Mouse (Mus musculus) heart, postnatal 4 days (tissue): ENCODE measurements around the gene Nxt1. TPM values are rescaled to one million over a fixed set of nuclear protein-coding genes. Genes with fewer than 3 reads are reported as not detected.

Experiments
- DNase-seq: peaks from one replicate; pipeline ENCODE4 v3.0.0; 2021
- total RNA-seq, 2 experiments: library from RNA; stranded (reverse); gene quantifications; 2 replicates each; pipeline ENCODE4 v1.2.3; 2021

Gene Nxt1
- total RNA-seq, 2 experiments from 2014 or later: 19.1 to 21.5 TPM

- DNase-seq: no peak
These were observed 17.9 kb downstream of the Nxt1 start for GRCm38 (mm10) chr2:148690291-148690690.

GRCm38 (mm10) chr2:148690781-148691180 lies 18.4 kb downstream of the Nxt1 start:
- no peak for DNase-seq

GRCm38 (mm10) chr2:148698571-148698970 lies 26.2 kb downstream of the Nxt1 start:
- DNase-seq: no peak

GRCm38 (mm10) chr2:148706409-148707201 lies 34.2 kb downstream of the Nxt1 start:
- DNase-seq: no peak

GRCm38 (mm10) chr2:148707202-148707530 lies 34.8 kb downstream of the Nxt1 start:
- DNase-seq: no peak

GRCm38 (mm10) chr2:148712326-148712725 lies 39.9 kb downstream of the Nxt1 start:
- DNase-seq: no peak

- DNase-seq: no peak
These were observed 44.7 kb downstream of the Nxt1 start for GRCm38 (mm10) chr2:148717072-148717471.

- no peak for DNase-seq
These were observed 47.0 kb downstream of the Nxt1 start for GRCm38 (mm10) chr2:148719271-148719995.

Other genes with a start within 250 kb of the Nxt1 start
- 100 to 1,000 TPM; 160 to 168 TPM for gene Cd93, start 229.0 kb upstream of the Nxt1 start, total RNA-seq
- gene Gzf1, start 8.4 kb downstream of the Nxt1 start, total RNA-seq: 10 to 100 TPM; 19.9 to 21.3 TPM
- 1 to 10 TPM; 2.5 to 2.6 TPM for gene Napb, start 59.9 kb downstream of the Nxt1 start, total RNA-seq
- not detected for gene Cstl1, start 77.8 kb downstream of the Nxt1 start, total RNA-seq
- gene Cst11, start 98.9 kb downstream of the Nxt1 start, total RNA-seq: not detected
- not detected for gene 8030411F24Rik, start 109.4 kb downstream of the Nxt1 start, total RNA-seq
- 1 to 10 TPM; 1.4 to 1.7 TPM for gene Cst12, start 116.8 kb downstream of the Nxt1 start, total RNA-seq
- gene Cst8, start 126.2 kb downstream of the Nxt1 start, total RNA-seq: not detected
- gene Cst13, start 147.5 kb downstream of the Nxt1 start, total RNA-seq: not detected
- 1 to 10 TPM; 3.1 to 4.1 TPM for gene Cst9, start 162.5 kb downstream of the Nxt1 start, total RNA-seq
- under 1 TPM in 1 of 2 experiments, not detected in 1; 0.72 TPM for gene 9230104L09Rik, start 192.4 kb downstream of the Nxt1 start, total RNA-seq
- 100 to 1,000 TPM; 527 to 580 TPM for gene Cst3, start 203.1 kb downstream of the Nxt1 start, total RNA-seq